Mouse (Mus musculus): ENCODE results near the gene Gm28048.

GRCm38 (mm10) chr11:23024169-23024568, 42.3 kb upstream of the Gm28048 start:
- TF ChIP-seq CTCF (IDR thresholded peaks at IDR 0.05; ENCODE audit: control insufficient read depth, insufficient read depth, insufficient replicate concordance, low read depth, low read length): no peak
- TF ChIP-seq POLR2A (IDR thresholded peaks at IDR 0.05; ENCODE audit: control insufficient read depth, low read depth, low read length): no peak
